Mouse (Mus musculus): Measurements from ENCODE around the gene Olfr70.

Gene Olfr70

GRCm38 (mm10) chr4:43711821-43712220, 11.2 kb upstream of the Olfr70 start:
- DNase-seq (ENCODE audit: low spot score), result peak; percentile 86

DNA sequence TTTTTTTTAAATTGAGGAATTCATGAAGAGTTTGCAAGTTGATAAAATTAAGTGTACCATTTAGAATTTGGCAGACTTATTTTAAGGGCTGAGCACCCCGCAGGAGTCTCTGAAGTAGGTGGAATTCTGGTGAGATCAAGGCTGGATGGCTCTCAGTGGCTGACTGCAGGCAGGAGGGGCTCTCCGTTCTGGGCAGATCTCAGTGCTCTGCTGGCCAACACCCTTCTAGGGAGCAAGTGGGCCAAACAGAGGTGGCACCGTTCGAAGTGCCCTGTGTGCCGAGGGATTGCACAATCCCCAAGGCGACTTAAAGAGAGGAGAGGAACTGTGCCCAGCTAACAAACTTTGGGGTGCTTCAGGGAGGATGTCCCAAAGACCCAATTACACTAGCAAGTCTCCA, 9.3 kb upstream of the Olfr70 start, which contains the start of gene Olfr71:
Olfr71 (minus strand) TSS at position 387 of the 400 bp plus-strand sequence.
- no peak for DNase-seq (ENCODE audit: low spot score)

- no peak for DNase-seq (ENCODE audit: low spot score)
These were observed 5.4 kb upstream of the Olfr70 start for GRCm38 (mm10) chr4:43705991-43706390.

DNA sequence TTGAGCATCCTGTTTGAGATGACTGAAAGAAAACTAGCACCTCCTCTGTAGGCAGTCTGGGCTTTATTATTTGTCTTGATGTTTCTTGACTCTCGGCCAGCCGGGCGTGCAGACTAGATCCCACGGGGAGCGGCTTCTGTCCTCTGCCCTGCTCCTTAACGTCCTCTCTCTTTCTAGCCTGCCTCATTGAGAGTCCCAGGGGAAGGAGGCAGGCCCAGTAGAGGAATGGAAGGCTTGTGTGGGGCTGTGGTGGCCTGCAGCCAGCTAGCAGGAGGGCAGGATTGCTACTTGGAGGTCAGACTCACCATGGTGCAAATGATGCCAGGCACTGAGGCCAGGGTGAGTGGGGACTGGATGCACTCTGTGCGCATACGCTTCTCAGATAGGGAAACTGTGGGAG, 3.2 kb upstream of the Olfr70 start:
- no peak for DNase-seq (ENCODE audit: low spot score)

DNA sequence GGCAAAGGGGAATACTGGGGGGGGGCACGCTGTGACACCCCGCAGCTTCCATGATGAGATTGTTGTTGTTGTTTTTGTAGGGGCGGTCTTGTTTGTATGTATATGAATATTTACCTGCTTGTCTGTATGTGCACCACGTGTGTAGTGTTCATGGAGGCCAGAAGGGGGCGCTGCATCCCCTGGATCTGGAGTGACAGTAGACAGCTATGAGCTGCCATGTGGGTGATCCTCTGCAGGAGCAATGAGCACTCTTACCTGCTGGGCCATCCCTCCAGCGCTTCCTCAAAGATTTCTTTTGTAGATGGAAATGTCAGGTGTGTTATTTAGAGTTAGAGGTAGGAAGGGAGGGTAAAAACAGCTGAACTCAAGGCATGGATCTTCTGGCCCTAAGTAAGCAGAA, 2.8 kb upstream of the Olfr70 start:
- DNase-seq (ENCODE audit: low spot score), result no peak

DNA sequence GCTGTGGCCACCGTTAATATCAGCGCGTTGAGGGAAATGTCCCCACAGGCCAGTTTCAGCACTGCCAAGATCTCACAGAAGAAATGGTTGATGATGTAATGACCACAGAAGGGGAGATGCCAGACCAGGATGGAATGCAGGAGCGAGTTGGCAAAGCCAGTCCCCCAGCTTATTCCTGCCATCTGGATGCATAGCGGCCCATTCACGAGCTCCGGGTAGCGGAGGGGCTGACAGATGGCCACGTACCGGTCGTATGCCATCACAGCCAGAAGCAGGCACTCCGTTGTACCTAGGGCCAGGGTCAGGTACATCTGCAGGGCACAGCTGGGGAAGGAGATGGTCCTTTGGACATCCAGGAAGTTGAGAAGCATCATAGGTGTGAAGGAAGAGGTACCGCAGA, 4.0 kb downstream of the Olfr70 start:
- DNase-seq (ENCODE audit: low spot score), result no peak

DNA sequence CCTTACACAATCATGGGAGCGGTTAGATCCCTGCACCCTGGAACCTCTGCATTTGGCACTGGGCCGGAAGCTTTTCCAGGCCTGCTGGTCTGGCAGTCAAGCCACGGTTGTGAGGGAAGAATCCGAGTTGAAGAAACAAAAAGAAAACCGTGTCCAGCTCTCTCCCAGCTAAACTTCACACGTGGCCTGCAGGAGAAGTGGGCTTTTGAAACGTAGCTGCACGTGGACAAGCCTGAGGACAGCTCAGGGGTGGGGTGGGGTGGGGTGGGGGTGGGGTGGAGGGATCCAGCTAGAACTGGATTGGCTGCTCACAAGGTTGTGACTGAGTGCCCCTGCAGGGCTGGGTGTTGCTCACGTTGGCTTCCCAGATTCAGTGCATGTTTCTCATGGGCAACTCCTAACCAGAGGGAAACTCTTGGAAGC, 5.3 kb downstream of the Olfr70 start:
- peak; percentile 60 for DNase-seq (ENCODE audit: low spot score)

DNA sequence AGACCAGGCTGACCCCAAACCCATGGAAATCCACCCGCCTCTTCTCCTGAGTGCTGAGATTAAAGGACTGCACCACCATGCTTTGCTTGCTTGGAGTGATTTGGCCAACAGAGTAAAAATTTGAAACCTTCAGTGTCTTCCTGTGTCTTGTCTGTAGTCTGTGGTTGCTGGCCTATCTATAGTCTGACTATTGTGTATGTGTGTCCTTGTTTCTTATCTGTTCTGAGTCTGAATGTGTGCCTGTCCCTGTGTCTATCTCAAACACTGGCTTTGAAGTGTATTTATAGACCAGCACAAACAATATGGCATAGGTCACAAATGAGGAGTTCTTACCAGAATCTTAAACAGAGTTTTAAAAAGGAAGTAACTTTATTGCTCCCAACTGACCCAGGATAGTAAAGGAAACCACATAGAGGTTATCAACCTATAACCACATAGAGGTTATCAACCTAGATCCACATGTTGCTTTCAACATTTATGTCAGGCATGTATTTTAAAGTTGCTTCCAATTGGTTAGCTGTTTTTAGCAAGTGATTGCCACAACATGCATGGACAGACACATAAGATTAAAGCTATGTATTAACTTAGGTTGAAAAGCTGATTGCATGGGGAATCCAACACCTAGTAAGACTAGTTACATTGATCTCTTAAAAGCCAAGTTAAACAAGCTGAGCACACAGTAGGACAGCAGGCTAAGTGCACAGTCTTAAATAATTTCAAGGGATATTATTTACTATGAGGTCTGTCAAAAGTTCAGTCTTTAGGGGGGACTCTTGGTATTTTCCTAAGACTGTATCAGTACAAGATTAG, 6.0 kb downstream of the Olfr70 start:
- no peak for DNase-seq (ENCODE audit: low spot score)

GRCm38 (mm10) chr4:43693806-43694241, 6.8 kb downstream of the Olfr70 start:
- peak; percentile 65 for DNase-seq (ENCODE audit: low spot score)

- no peak for DNase-seq (ENCODE audit: low spot score)
These were observed 9.6 kb downstream of the Olfr70 start for GRCm38 (mm10) chr4:43691026-43691425.

DNA sequence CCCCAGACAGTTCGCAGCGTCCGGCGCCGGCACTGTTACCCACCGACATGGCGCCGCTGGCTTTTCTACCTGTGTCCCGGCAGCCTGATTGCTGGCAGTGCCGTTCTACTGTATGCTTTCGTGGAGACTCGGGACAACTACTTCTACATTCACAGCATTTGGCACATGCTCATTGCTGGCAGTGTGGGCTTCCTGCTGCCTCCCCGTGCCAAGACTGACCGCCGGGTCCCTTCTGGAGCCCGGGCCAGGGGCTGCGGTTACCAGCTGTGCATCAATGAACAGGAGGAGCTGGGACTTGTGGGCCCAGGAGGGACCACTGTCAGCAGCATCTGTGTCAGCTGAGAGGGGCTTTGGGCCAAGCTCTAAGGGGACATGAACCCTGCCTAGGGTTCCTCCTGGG, 10.6 kb downstream of the Olfr70 start:
- DNase-seq (ENCODE audit: low spot score), result no peak

- DNase-seq (ENCODE audit: low spot score), result no peak
These were observed 21.1 kb downstream of the Olfr70 start for GRCm38 (mm10) chr4:43679416-43680043.

GRCm38 (mm10) chr4:43678541-43678940, 22.1 kb downstream of the Olfr70 start:
- no peak for DNase-seq (ENCODE audit: low spot score)

DNA sequence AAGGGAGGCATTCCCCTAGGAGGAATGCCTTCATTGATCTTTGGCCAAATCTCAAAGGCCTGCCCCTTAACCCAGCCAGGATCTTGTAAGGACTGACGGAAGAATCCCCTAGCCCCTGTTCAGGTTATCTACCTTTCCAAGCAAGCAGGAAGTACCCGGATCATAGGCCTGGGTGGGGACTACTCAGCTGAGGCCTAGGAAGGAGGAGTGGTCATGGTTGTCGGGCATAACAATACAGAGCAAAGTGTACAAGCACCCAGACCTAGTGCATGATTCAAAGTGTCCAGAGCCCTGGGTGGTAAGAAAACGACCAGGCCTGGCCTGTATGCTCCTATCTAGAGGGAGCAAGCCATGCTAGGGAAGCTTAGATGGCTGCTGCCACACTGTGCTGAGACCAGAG, 25.0 kb downstream of the Olfr70 start:
- no peak for DNase-seq (ENCODE audit: low spot score)

DNA sequence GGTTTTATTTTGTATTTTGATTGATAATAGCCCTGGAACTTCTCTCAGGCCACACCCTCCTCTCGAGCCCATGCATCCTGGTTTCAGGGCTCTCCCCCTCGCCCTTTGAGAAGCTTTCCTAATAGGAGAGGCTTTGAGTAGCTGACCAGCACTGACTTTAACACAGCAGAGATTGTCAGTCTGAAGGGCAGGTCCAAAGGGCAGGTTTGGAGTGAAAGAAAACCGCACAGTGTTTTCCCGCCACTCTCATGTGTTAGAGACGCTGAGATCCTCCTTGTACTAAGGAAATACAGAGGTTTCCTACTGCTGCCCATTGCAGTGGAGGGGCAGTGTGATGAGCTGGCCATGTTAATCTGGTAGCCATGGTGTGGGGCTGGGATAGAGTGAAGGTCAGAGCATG, 25.6 kb downstream of the Olfr70 start:
- DNase-seq (ENCODE audit: low spot score), result no peak

GRCm38 (mm10) chr4:43673703-43674102, 26.9 kb downstream of the Olfr70 start:
- no peak for DNase-seq (ENCODE audit: low spot score)

DNA sequence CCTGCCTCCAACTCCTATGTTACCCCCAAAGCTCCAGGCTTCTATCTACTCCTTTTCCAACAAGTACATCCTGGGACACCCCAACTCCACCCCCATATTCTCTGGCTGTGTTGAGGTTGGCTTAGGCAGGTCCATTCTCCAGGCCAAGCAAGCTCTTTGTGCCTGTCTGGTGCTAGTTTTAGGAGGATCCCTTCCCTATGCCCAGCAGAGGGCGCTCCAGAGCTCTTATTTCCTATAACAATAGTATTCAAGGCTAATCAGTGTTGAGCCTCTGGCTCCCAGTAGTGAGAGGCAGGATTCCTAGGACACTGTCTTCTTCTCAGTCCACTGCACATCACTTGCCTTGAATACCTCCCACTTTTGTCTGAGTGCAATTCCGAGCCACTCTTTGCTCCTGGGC, 28.5 kb downstream of the Olfr70 start:
- peak; percentile 94 for DNase-seq (ENCODE audit: low spot score)

DNA sequence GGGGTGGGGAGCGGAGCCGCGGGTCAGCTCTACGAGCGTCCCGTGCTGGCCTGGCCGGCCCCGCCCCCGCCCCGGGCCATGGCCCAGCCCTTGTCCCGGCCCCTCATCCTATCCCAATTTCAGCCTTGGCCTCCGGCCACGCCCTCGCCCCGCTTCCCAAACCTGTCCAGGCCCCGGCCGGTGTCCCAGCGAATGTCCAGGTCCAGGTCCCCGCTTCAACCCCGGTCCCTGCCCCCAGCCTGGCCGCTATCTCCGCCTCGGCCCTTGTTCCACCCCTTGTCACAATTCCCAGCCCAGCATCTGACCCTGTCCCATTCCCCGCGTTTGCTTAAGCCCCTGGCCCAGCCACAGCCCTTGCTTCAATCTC, 31.2 kb downstream of the Olfr70 start:
- peak; percentile 72 for DNase-seq (ENCODE audit: low spot score)

- peak; percentile 90 for DNase-seq (ENCODE audit: low spot score)
These were observed 31.7 kb downstream of the Olfr70 start, which contains the start of the genes Tmem8b and Fam221b for GRCm38 (mm10) chr4:43668782-43669427. Gene Tmem8b, plus strand, starts transcription at chr4:43668971. Gene Fam221b, minus strand, starts transcription at chr4:43669145.

- no peak for DNase-seq (ENCODE audit: low spot score)
These were observed 34.2 kb downstream of the Olfr70 start for GRCm38 (mm10) chr4:43666412-43666811.

DNA sequence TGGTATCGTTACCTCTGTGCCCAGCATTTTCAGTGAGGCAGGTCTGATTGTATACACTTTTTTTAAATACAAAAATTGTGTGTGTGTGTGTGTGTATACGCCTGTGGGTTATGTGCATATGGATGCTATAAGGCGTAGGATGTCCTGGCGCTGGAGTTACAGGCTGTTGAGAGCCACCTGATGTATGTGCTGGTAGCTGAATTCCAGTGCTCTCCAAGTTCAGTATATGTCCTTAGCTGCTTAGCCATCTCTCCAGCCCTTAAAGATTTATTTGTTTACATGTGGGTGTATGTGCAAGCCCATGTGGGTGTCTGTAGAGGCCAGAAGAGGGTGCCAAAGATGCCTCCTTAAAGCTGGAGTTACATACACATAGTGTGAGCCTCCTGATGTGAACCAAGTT, 43.5 kb downstream of the Olfr70 start:
- no peak for DNase-seq (ENCODE audit: low spot score)

DNA sequence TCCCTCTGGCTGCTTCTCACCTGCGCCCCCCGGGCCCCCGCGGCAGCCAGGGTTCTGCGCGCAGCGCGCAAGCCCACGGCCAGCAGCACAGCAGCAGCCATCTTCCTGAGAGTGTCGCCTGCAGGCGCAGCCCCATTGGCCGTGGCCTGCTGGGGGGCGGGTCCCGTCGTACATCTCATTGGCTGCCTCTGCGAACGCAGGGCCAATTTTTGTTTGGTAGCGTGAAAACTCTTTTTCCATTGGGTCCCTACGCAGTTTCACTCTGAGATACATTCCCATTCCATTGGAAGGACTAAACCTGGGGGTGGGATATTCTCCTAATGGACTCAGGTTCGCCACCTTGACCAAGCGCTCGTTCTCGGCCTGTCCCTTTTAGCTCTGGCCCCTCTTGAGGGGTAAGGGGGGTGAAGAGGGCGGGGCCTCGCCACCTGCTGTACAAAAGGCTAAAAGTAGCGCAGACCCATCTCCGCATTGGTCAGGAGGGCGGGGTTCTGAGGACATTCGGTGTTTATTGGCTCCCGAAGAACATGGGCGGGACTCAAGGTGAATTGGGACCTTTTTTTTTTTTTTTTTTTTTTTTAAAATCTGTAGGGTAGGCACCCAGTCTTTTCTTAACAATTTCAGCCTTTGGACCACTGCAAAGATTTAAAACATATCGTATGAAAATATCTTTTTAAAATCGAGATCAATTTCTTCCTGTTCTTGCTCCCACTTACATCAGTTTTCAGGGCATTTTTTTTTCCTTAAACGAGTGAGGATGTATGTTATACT, 44.1 kb downstream of the Olfr70 start, which contains the start of gene Hint2:
Hint2 (minus strand) TSS at position 128 of the 771 bp plus-strand sequence.
- DNase-seq (ENCODE audit: low spot score), result peak; percentile 93
